Mouse (Mus musculus) R1 (cell line): ENCODE data around the gene Pycr1.

Experiments
- DNase-seq: peaks from one replicate; pipeline ENCODE4 v3.0.0-alpha.2; 2018; ENCODE audit warnings: low read depth, low spot score

The Pycr1 gene

DNA sequence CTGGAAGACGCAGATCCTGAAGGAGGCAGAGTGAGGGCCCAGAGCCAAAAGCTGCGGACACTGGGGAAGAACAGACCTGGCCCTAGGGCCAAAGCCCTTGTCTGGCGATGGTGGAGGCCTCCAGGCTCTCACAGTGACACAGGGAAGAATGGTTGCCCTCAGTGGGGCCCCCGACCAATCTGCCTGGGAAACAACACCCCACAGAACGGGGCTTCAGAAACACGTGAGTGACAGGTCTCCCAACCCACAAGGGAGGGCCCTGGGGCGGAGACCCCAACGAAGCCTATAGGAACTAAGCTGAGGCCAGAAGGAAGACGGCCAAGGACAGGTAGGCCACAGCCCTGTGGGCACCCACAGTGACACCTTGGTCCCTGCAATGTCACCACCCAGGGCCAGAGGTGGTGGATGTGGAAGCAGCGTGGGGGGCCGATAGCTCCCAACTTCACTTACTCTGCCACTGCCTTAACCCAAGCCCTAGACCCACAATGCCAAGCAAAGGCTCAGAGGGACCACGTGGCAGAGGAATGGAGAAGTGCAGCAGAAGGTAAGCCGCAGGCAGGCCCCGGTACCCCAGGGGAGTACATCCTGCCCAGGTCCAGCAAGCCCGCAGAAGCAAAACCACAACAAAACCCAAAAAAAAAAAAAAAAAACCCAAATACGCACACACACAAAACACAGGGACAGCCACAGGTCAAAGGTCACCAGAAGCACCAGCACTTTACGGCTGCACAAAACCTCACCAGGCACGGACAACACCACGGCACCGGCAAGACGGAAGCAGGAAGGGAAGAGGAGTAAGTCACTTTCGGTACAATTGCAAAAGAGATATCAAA is 15.9 kb downstream of the Pycr1 start:
- peak; percentile 70 for DNase-seq

DNA sequence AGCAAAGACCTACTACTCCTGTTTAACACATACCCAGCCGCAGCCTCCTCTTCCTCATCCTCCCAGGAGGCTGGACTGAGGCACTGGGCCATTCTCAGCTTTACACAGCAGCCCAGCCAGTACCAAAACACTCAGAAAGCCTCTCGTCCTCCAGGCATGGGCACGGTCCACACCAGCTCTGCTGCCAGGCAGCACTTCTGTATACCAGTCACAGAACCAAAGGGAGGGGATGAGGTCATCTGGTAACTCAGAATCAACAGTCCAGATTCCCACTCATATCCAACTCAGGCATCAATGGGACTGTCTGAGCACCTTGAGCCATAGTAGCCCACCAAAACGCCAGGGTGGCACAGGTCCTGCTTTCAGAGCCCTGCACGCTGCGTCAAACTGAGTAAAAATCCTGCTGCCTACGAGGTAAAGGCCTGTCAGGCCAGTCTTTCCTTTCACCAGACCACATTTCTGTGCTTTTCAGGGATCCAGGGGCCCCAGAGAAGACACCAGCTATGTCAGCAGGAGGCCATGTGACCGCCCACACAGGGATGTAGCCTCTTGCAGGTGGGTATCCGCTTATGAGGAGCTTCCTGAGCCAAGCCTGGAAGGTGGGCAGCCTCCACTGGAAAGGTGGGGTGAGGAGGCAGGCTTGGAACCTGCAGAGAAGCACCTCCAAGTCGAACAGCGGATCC is 16.6 kb downstream of the Pycr1 start:
- no peak for DNase-seq

DNA sequence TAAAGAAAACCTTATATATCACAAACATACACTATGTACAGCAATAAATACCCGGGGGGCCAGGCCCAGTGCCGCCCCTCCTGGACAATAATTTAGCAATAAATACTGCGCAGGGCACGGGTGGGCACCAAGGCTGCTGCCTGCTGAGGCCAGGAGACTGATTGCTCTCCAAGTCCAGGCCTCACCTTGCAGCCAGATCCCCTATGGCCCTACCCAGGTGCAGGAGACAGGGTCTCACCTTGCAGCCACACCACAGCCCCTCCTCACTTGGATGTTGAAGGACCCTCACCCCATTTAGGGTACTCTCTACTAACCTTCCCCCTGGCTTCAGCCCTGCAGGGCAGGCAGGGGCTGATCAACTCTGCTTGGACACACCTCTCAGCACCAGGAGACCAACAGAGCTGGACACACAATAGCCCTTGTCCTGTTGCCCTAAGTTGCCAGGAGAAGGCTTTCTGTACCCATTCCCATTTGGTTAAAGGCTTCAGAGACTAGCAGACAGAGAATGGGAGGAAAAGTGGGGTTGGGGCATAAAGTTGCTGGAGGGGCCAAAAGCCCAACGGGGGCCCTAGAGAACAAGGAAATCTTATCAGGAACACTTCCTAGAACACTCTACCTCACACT is 18.3 kb downstream of the Pycr1 start, which contains the start of gene Sirt7:
TSS of gene Sirt7 (minus strand) at position 89 of the 624 bp plus-strand sequence.
- DNase-seq: no peak

DNA sequence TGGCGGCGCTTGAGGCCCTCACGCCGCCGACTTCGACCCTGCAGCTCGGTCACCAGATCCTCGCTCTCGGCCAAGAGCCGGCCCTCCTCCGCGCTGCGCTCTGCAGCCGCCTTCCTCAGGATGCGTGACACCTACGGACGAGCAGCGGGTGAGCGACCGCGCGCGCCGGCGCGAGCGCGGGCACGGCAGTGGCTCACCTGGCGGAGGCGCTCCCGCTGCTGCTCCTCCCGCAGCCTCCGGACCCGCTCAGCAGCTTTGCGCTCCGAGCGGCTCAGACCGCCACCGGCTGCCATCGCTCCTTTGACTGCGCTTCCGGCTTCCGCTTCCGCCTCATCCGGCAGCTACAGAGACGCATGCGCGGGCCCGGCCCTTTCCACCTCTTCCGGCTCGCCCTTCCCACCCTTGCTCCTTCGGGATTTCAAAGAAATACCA is 18.9 kb downstream of the Pycr1 start:
- DNase-seq: peak; percentile 92

DNA sequence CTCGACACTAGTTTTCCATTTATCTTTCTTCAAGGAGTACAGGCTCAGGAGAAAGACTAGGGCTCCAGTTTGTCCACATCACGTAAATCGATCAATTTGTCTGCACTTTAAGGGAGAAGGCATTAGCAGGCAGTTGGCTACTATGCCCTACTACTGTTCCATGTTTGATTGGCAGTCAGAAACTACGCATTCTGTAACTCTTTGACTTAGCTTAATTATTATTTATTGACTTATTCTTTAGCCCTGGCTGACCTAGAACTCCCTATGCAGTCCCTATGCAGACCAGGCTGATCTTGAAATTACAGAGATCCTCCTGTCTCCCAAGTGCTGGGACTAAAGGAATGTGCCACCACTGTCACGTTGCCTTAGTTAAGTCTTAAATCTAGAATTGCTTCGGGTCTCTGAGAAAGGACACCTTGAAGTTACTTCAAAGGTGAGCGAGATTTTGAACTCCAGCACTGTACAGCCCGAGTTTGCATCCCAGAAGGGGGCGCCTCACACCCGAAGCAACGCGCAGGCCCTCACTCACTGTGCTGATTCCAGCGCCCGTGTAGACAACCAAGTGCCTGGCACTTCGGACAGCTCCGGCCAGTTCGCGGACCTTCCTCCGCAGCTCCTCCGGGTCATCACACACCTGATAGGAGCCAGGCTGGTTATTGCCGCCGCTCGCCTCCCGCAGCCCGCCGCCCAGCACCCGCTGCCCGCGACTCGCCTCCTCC is 19.4 kb downstream of the Pycr1 start:
- peak; percentile 89 for DNase-seq

DNA sequence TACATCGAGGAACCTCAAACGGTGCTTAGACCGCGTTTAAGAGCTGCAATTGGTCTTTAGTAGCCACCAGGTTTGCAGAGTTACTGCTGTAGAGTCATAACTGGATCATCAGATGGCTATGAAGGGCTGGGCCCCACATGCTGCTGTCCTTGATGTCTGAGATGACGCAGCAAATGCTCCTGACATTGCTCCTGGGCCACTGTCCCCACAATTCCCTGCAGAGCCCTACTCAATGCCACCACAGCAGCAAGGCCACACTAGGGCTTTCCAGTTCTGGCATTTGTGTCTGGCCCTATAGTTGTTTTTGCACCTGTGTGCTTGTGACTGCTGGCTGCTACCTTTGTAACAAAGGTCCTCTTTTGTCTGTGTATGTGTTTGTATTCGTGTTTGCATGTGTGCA is 20.8 kb downstream of the Pycr1 start:
- DNase-seq: no peak

DNA sequence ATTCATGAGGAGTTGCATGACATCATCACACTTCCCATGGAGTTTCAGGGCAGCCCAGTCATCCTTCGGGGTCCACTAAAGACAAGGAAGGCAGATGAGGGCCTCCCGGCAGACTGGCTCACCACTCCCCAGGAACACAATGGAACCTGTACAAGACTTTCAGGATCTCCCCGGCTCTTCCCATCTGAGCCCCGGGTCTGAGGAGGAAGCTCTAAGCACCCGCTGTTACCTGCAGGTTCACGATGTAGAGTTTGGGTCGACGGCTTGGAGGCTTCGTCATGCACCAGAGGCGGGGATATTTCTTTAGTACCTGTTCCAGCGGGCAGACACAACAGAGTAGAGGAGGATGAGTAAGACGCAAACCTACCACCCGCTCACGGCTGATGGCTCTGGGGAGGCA is 23.4 kb downstream of the Pycr1 start:
- DNase-seq: no peak

DNA sequence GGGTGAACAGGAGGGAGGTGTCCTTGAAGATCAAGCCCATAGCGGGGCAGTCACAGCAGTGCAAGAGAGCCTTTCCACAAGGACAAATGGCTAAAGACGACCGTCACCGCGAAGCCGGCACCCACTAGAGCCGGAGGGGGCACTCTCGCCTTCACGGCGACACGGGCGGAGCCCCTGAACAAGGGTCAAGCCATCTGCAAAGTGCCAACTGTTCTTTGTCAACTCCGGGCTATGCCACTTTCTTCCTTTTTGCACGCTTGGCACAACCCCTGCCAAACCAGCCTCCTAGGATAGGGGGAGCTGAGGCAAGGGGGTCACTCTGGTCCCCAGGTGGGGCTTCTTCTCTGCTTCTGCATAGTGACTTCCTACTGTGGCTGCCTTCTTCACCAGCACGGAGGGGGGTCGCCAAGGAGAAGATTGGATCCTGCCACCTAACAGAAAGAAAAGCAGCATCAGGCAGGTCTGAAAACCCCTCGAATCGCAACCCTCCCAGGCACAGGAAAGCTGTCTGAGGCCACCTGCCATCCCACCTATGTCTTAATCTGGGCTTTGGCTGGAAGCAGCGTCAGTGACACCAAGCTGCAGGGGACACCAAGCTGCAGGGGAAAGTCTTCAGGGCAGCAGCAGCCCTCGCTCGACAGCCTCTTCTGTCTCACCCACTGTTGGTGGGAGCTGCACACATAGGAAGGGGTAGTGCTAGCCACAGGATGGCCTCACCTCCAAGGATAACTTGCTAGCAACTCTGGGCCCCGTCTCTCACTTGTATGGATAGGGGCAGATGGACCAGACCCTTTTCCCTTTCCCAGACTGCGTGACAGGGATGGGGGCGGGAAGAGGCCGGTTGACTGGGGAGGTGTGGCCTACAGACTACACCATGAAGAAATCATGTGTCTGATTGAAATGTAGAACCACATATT is 24.7 kb downstream of the Pycr1 start:
- no peak for DNase-seq

DNA sequence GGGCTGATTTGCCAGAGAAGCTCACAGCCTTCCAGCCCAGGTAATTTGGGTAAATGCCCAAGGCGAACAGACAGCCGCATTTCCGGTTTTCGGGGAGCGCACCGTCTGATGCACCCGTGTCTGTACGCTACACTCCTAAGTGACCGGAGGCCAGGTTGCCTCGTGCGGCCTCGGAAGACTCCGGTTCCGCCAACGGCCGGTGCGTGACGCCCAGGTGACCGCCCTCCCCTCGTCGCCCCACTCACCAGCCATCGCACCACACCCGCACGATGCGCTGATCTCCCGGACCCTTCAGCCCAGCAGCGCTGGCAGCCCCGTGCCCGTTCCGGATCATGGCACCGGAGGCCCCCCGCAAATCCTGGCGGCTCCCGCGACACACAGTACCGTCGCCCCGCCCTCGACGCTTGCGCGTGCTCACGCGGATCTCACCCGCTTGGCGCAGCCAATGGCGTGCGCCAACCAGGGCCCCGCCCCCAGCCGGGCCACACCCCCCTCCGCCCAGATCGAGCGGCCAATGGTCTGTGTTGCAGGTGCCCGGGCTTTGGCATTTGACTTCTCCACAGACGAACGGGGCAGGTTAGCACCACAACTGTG is 26.0 kb downstream of the Pycr1 start, which contains the start of gene Pcyt2:
TSS of gene Pcyt2 (minus strand) at position 418 of the 594 bp plus-strand sequence.
- peak; percentile 95 for DNase-seq

DNA sequence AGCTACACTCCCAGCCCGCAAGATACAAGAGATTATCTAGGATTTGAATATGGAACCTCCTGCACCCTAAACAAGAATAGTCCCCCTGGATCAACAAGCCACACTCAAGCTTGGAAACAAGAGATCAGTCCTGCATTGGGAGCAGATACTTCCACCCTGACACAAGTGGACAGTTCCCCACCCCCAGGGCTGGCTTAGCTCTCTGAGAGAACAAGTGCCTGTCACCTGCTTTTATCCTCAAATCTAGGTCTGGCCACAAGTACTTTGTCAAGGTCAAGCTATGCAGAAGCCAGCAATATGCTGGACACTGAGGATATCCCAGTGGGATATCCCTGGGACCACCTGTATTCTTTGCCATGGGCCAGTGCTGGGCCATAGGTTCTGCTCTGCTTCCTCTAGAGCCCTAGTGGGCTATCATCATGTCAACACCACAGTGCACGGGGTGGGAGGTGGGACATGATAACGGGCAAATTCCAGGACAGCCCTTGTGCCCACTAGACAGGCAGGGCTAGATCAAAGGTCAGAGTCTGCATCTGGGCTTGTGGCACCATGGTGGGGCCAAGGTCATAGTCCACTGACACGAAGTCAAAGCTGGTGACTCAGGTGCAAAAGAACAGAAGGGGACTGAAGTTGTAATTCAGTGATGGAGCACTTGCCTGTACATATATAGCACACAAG is 26.8 kb downstream of the Pycr1 start:
- DNase-seq: no peak

DNA sequence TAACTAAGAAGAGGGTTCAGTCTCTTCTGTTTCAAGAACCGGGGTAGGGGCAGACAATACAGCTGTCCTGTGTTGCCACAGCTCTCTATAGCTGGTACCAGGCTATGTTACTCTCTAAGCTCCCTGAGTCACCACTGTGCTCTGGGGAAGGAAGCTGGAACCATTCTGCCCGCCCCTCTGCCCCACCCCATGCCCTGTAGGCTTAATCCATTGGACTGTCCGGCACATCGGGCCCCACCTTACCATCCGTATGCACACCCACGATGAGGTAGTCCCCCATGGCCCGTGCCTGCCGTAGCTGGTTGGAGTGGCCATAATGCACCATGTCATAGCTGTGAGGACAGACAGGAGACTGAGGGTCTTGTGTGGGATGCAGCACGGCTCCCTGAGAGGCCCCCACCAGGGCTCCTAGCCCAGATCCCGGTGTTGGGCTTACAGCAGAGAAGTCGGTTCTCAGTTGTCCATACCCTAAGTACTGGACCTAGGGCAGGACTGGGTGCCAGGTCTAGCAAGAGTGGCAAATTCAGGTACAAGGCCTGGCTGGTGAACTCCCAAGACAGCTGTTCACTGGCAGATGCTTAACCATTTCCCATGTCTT is 27.9 kb downstream of the Pycr1 start:
- no peak for DNase-seq

DNA sequence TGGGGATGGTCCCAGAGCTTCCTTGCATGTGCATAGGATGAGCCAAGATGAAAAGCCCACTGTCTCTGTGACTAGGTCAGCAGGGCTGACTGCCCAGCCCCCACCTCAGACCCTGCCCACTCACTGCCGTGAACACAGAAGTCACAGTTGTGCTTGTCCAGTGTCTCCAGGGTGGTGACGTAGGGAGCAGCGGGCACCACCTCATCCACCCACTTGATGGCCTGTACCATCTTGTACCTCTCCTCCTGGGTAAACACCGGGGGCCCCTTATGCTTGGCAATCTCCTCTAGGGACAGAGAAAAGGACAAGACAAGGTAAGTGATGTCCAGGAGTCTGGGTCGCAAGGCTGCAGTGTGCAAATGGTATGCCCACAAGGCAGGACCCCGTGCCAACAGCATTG is 28.4 kb downstream of the Pycr1 start:
- no peak for DNase-seq

DNA sequence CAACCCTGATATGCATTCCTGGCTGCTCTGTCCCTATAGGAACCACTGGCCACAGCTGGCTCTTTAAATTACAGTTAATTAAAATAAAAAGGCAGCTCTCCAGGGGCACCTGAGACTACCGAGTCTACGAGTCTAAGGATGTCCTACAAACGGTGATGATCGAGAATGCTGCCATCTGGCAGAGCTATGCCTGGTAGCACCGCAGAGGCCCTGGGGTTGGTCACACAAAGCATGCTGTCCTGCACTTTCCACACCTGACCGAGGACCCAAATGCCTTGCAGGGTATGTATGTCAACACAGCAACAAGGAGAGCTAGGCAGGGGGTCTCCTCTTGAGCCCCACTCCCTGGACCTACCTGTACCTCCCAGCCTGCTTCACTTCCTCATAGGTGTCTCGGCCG is 29.6 kb downstream of the Pycr1 start:
- no peak for DNase-seq

DNA sequence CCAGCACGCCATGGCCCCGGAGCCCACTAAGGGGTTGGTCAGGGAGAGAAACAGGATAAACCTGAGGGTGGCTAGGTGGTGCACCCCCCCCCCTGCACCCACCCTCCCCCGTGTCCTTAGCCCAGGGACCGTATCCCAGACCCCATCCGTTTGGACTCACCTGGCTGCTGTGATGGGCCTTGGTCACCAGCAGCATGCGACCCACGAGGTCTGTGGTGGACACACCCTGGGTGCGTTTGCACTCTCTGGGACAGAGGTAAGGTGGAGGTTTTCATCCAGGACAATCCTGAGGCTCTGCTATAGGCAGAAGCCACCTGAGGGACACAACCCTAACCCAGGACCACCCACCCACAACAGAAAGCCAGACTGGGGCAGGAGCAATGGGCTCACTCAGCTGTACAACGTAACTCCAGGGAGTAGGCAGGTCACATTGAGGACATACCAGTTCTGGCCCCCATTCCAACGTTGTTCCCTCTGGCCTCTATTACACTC is 30.0 kb downstream of the Pycr1 start:
- DNase-seq: no peak

DNA sequence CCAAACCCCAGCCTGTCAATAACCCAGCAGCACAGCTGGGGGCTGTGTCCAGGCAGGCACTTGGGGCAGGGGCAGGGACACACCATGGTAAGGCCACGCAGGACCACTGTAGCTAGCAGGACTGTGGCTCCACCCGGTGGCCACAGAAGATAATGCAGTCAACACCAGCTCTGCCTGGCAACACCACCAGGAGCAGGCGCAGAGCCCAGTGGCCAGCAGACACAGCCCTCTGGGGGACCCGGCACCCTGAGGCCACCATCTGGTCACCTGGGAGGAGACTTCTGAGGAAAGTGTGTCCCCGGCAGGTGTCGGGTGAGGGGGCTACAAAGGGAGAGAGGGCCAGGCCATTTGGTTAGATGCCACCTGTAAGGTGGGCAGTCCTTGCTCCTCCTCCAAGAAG is 30.8 kb downstream of the Pycr1 start:
- peak; percentile 64 for DNase-seq

DNA sequence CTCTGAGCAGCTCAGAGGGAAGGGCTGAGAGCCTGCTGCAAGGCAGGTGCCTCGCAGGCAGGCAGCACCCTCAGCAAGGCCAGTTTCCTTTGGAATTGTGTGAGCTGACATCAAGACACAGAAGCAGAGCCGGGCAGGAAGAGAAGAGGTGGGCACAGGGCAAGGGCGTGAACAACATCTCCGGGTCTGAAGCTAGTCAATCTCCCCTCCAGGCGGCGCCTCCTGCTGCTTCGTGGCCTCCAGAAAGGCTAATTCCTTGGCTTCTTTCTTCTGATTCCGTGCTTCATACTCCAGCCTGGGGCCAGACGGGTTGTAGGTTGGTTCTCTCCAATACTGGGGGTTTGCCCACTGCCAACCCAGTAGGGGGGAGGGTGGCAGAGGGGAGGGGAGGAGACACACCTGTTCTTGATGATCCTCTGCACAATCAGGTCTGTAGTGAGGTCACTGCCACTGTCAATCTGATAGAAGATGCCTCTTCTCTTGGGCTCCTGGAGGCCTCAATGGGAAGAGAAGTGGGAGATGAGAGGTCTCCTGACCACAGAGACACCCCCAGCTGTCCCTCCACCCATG is 33.0 kb downstream of the Pycr1 start:
- no peak for DNase-seq

DNA sequence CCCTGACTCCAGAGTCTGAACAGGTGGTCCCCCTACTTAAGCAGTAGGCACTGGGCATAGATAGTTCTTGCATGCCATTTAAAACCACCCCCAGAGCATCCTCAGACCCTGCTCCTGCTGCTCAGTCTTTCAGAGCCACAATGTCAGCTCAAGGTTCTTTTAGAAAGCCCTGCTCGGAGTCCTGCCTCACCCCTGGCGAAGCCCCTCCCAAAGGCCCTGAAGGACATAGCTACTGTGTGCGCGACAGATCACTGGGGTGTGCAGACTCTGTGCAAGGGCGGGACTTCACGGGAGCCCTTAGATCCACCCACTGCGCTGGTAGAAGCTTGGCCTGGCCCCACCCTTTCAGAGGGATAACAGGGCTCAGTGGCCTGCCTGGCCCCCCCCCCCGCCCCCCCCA is 34.3 kb downstream of the Pycr1 start:
- DNase-seq: peak; percentile 88

DNA sequence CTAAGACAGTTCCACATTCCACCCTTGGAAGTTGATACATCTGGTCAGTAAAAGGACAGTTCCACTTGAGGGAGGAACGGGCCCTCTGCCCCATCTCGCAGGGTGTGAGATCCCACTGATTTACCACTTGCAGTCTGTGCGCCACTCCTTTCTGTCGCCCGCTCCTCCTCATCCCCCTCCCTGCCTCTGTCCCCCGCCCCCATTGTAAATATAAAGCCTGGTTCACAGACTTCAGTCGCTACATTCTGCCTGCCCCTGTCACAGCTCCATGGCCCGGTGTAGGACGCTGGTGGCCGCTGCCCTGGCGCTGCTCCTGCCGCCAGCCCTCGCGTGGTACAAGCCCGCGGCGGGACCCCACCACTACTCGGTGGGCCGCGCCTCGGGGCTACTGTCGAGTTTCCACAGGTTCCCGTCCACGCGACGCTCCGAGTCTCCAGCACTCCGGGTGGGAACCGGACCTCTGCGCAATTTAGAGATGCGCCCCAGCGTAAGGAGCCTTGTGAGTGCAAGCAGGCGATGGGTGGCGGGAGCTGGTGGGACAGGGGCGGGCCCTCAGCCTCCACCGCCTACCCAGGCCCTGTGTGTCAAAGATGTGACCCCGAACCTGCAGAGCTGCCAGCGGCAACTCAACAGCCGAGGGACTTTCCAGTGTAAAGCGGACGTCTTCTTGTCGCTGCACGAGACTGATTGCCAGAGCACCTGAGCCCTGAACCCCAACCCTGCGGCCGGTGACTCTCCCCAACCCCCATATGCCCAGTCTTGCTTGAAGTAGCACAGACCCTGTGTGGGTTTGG is 35.1 kb downstream of the Pycr1 start, which contains the start of gene Npb:
TSS of gene Npb (plus strand) at position 237 of the 794 bp plus-strand sequence.
- peak; percentile 41 for DNase-seq
